Mouse (Mus musculus): ENCODE measurements at regions not wholly inside any gene's neighbourhood (a gene's known extent, or its start where the extent isn't known, plus 50 kb on each side); places are given as distances from the start of the nearest gene placed in this dataset.
A peak's percentile ranks its signal among the peaks of the same experiment; 100 is the strongest.

- DNase-seq (ENCODE audit: low spot score) = no peak
Observed at GRCm38 (mm10) chr7:40752195-40752594, 145.9 kb upstream of the Vstm2b start.

- no peak for DNase-seq (ENCODE audit: low spot score)
Observed at GRCm38 (mm10) chr7:40753490-40753889, 144.6 kb upstream of the Vstm2b start.

- DNase-seq (ENCODE audit: low spot score) = peak; percentile 10
Observed at GRCm38 (mm10) chr7:40762520-40762919, 135.6 kb upstream of the Vstm2b start.

- DNase-seq (ENCODE audit: low spot score) = no peak
Observed at GRCm38 (mm10) chr7:40766142-40766541, 132.0 kb upstream of the Vstm2b start.

- DNase-seq (ENCODE audit: low spot score) = no peak
Observed at GRCm38 (mm10) chr7:40776220-40776619, 121.9 kb upstream of the Vstm2b start.

- no peak for DNase-seq (ENCODE audit: low spot score)
Observed at GRCm38 (mm10) chr7:40784906-40785305, 113.2 kb upstream of the Vstm2b start.

GRCm38 (mm10) chr7:40786758-40787157, 111.4 kb upstream of the Vstm2b start:
- no peak for DNase-seq (ENCODE audit: low spot score)

- no peak for DNase-seq (ENCODE audit: low spot score)
Observed at GRCm38 (mm10) chr7:40788486-40788885, 109.6 kb upstream of the Vstm2b start.

- DNase-seq (ENCODE audit: low spot score) = no peak
Observed at GRCm38 (mm10) chr7:40794458-40795207, 103.5 kb upstream of the Vstm2b start.

GRCm38 (mm10) chr7:40799794-40800193, 98.3 kb upstream of the Vstm2b start:
- DNase-seq (ENCODE audit: low spot score) = no peak

GRCm38 (mm10) chr7:40801291-40801690, 96.8 kb upstream of the Vstm2b start:
- DNase-seq (ENCODE audit: low spot score) = no peak

- DNase-seq (ENCODE audit: low spot score) = no peak
Observed at GRCm38 (mm10) chr7:40805211-40805610, 92.9 kb upstream of the Vstm2b start.

GRCm38 (mm10) chr7:40805866-40806265, 92.3 kb upstream of the Vstm2b start:
- no peak for DNase-seq (ENCODE audit: low spot score)

- no peak for DNase-seq (ENCODE audit: low spot score)
Observed at GRCm38 (mm10) chr7:40812952-40813351, 85.2 kb upstream of the Vstm2b start.

GRCm38 (mm10) chr7:40825141-40825742, 72.9 kb upstream of the Vstm2b start:
- DNase-seq (ENCODE audit: low spot score) = peak; percentile 37

GRCm38 (mm10) chr7:40829526-40829925, 68.6 kb upstream of the Vstm2b start:
- DNase-seq (ENCODE audit: low spot score) = no peak

GRCm38 (mm10) chr7:40831583-40831982, 66.5 kb upstream of the Vstm2b start:
- no peak for DNase-seq (ENCODE audit: low spot score)

- no peak for DNase-seq (ENCODE audit: low spot score)
Observed at GRCm38 (mm10) chr7:40842344-40842992, 55.7 kb upstream of the Vstm2b start.

- no peak for DNase-seq (ENCODE audit: low spot score)
Observed at GRCm38 (mm10) chr7:40846512-40846911, 51.6 kb upstream of the Vstm2b start.

Data from layer of hippocampus, adult 9-10 months (tissue).